Mouse (Mus musculus) kidney, postnatal 0 days (tissue): ENCODE results near the gene Eif5b. TPM values are rescaled to one million over a fixed set of nuclear protein-coding genes. Genes with fewer than 3 reads are reported as not detected.

Experiments used
- ATAC-seq: fragments of 200-750 bp; cut with Nextera tagmentation; replicated peaks from 2 replicates; pipeline ENCODE4 v1.8.0; 2017; ENCODE audit warnings: low read depth, moderate number of reproducible peaks, moderate TSS enrichment, moderate library complexity; ENCODE audit not compliant: low FRiP score
- DNase-seq: peaks from one replicate; pipeline ENCODE4 v3.0.0-alpha.2; 2016; ENCODE audit warnings: low spot score
- H3K27ac ChIP-seq: fragments of 300-500 bp; sonication (generic); 2 replicates; pipeline ENCODE4 v1.5.1; 2014; ENCODE audit warnings: mild to moderate bottlenecking
- H3K27me3 ChIP-seq: fragments of 300-500 bp; sonication (generic); 2 replicates; pipeline ENCODE4 v1.6.1; 2014; ENCODE audit warnings: low read length, mixed read lengths; ENCODE audit not compliant: insufficient read depth
- H3K36me3 ChIP-seq: fragments of 300-500 bp; sonication (generic); 2 replicates; pipeline ENCODE4 v1.6.1; 2014; ENCODE audit warnings: low read length, mixed read lengths; ENCODE audit not compliant: insufficient read depth
- H3K4me1 ChIP-seq: fragments of 300-500 bp; sonication (generic); replicated peaks from 2 replicates; pipeline ENCODE4 v1.6.1; 2014; ENCODE audit warnings: antibody characterized with exemption, low read length, mixed read lengths; ENCODE audit not compliant: insufficient read depth
- H3K4me2 ChIP-seq: fragments of 300-500 bp; sonication (generic); 2 replicates; pipeline ENCODE4 v1.6.1; 2014; ENCODE audit warnings: mild to moderate bottlenecking, low read length, moderate library complexity, mixed read lengths
- H3K4me3 ChIP-seq: fragments of 300-500 bp; sonication (generic); replicated peaks from 2 replicates; pipeline ENCODE4 v1.5.1; 2014; ENCODE audit warnings: low read depth, low read length
- H3K9ac ChIP-seq: fragments of 300-500 bp; sonication (generic); 2 replicates; pipeline ENCODE4 v1.6.1; 2014; ENCODE audit warnings: low read depth, low read length
- H3K9me3 ChIP-seq: fragments of 300-500 bp; sonication (generic); replicated peaks from 2 replicates; pipeline ENCODE4 v1.6.1; 2016; ENCODE audit warnings: low read length, inconsistent platforms, mixed read lengths
- CTCF ChIP-seq: IDR thresholded peaks from 2 replicates; pipeline ENCODE4 v1.5.1; 2016; ENCODE audit warnings: antibody characterized with exemption, low read depth, mild to moderate bottlenecking, moderate library complexity
- WGBS: fragments of 180-500 bp; shearing (Covaris S2); extraction: QIAGEN DNeasy Blood & Tissue Kit; methylation state at CpG from one replicate; pipeline ENCODE4 v1.1.7; 2014; 5-methylcytosine and 5-hydroxymethylcytosine counted together
- polyA plus RNA-seq: library from polyadenylated mRNA; unstranded; fragments of >200 nt; fragmentation: Nextera tagmentation; extraction: Ambion mirVana; gene quantifications from 2 replicates; pipeline ENCODE4 v1.2.1, GENCODE M21; 2015

Gene Eif5b
- polyA plus RNA-seq, 1 experiment from 2014 or later: 21.8 TPM

DNA sequence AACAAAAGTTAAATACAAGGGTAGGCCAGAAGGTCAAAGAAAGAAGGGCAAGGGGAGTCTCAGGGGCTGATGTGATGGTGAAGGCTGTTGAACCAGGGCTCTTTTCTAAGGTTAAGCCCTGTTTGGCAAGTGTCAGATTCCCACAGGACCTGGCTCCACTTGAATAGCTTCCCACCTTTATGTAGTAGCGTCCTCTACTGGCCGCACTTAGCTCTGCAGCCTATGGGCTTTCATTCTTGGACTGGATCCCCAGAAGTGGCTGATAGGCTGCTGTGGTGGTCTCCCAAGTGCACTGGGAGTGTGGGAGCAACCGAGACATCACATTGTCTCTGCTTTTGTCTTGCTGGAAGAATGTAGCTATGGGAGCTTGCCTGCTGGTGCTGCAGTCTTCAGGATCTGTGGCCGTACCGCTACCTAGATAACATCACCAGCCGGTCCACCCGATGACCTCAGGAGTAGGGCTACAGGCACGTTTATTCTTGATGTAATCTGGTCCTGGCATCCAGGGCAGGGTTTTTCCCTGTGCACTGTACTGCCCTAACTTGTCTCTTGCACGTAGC, 12.0 kb upstream of the Eif5b start:
- no peak overlapping the region for H3K27ac ChIP-seq
- H3K36me3 ChIP-seq: peaks cover 43% of the 10 kb centered on the region
- no peaks in the 10 kb centered on the region for H3K4me1 ChIP-seq
- H3K9ac ChIP-seq: no peak overlapping the region
- no peak overlapping the region for H3K4me3 ChIP-seq
- DNase-seq (peak; percentile 42), ATAC-seq (no peak)
- TF ChIP-seq CTCF: peak; percentile 73
- 80% methylated on average over 9 of the region's 9 CpGs for WGBS
- no peak overlapping the region for H3K4me2 ChIP-seq
- no peaks in the 10 kb centered on the region for H3K9me3 ChIP-seq
- H3K27me3 ChIP-seq: no peaks in the 10 kb centered on the region

DNA sequence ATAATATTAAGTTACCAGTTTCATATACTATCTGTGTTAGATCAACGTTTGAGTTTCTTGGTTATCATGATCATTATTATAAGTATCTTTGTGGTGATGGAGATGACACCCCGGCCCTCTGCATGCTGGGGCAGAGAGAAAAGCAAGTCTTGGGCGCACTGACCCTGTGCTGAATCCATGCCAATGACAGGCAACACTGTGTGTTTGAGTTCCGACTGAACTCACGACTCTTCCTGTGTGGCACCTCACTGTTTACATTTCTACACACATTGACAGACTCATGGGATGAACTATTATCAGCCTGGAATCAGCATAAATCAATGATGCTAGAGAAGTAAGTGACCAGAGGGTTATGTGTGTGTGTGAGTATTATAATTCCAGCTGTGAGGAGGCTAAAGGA, 10.0 kb upstream of the Eif5b start:
- no peak for DNase-seq
- 87% methylated on average over 5 of the region's 5 CpGs for WGBS
- H3K9ac ChIP-seq: no peak overlapping the region
- H3K4me3 ChIP-seq: no peak overlapping the region
- H3K4me2 ChIP-seq: no peak overlapping the region
- TF ChIP-seq CTCF: no peak
- H3K9me3 ChIP-seq: no peaks in the 10 kb centered on the region
- H3K36me3 ChIP-seq: peaks cover 58% of the 10 kb centered on the region
- H3K27me3 ChIP-seq: no peaks in the 10 kb centered on the region
- H3K4me1 ChIP-seq: no peaks in the 10 kb centered on the region
- ATAC-seq: no peak
- no peak overlapping the region for H3K27ac ChIP-seq

DNA sequence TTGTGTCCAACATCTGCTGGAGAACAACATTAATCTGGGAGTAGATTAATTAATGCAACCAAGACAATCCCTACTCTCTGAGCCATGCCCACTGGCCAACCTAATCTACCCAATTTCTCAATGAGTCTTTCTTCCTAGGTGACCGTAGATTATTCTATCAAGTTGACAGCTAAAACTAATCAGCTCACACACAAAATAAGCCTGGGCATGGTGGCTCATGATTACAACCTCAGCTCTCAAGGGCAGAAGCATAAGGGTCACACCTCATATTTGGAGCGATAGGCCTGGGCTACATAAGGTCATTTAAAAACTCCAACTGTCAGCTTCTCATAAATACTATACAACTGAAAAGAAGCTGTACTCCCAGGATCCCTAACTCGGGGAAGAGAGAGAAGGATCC, 1.6 kb upstream of the Eif5b start:
- Histone ChIP-seq H3K36me3 (peaks cover 37% of the 10 kb centered on the region), H3K27ac (no peak overlapping the region), H3K4me3 (peak overlapping the region; percentile 95), H3K4me2 (peak overlapping the region; percentile 88), H3K9me3 (no peaks in the 10 kb centered on the region), H3K27me3 (no peaks in the 10 kb centered on the region), H3K4me1 (0 out of 2 replicates have a peak, but pooled peaks cover 14% of the 10 kb centered on the region), H3K9ac (peak overlapping the region; percentile 96)
- WGBS: 49% methylated on average over 3 of the region's 3 CpGs
- DNase-seq (no peak), ATAC-seq (no peak)
- no peak for TF ChIP-seq CTCF

DNA sequence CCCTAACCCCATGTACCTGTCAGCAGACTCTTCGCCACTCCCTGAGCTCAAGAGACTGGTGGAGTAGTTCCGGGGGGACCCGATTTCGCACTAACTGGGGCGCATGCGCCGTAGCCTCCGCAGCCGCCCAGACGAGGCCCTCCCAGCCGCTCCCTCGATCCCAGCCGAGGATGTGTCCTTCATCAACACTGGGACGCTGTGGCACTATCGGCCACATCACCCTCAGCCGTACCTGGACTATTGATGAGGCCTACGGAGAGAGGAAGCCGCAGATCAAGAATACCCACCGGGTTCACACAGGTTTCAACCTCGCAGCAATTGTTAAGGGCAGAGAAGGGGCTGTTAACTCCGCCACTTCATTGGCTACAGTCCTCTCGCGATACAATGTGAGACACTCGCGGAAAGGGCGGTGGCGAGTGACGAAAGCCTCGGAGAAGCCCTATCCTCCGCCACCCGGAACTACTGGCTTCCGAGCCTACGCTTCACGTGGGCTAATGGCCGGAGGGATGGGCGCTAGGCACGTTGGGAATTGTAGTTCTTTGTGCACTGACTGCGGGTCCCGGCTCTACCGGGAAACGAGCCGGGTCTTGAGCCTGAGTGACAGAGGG, 829 bp upstream of the Eif5b start:
- peak overlapping the region; percentile 88 for H3K4me2 ChIP-seq
- H3K4me1 ChIP-seq: 0 out of 2 replicates have a peak, but pooled peaks cover 14% of the 10 kb centered on the region
- DNase-seq (peak; percentile 99), ATAC-seq (peak; percentile 97)
- no peaks in the 10 kb centered on the region for H3K27me3 ChIP-seq
- no peaks in the 10 kb centered on the region for H3K9me3 ChIP-seq
- no peak for TF ChIP-seq CTCF
- H3K27ac ChIP-seq: peak overlapping the region; percentile 97
- H3K36me3 ChIP-seq: peaks cover 31% of the 10 kb centered on the region
- H3K9ac ChIP-seq: peak overlapping the region; percentile 96
- H3K4me3 ChIP-seq: peak overlapping the region; percentile 95
- WGBS: under 1% methylated on average over 42 of the region's 42 CpGs

DNA sequence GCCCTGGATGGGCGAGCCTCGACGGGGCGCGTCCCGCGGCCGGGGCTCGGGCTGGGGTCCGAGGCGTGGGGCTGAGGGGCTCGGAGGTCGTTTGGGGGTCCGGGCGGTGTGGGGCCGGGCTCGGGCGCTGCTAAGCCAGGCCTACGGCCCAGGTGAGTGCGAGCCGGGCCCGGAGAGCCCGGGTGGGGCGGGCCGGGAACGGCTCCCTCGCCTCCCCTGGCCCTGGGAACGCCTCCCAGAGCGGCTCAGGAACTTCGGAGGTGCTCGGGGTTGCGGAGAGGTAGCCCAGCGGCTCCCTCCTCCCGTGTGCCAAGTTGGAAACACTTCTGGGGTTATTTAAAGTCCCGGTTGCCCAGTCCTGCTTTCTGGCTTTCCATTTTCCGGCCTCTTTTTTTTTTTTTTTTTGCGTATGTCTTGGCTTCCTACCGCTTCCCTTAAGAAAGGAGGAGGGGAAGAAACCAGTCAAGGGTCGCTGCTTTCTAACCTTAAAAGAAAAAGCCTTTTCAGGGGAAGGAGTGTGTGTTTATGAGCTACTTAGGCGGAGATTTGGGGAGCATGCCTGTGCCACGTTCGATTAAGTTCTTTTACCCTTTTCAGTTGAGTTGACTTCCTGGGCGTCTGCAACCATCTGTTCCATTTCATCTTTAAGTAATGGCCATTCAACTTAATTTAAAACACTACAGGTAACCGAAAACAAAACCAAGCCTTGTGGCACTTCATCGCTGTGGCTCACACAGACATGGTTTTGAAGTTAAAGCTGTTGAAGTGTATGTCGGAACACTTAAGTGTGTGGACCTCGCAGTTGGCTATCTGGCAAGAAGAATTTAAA, 775 bp downstream of the Eif5b start:
- TF ChIP-seq CTCF: no peak
- Histone ChIP-seq H3K9ac (peak overlapping the region; percentile 96), H3K4me1 (0 out of 2 replicates have a peak, but pooled peaks cover 14% of the 10 kb centered on the region), H3K4me3 (peak overlapping the region; percentile 95), H3K36me3 (peaks cover 19% of the 10 kb centered on the region), H3K27me3 (no peaks in the 10 kb centered on the region), H3K9me3 (no peaks in the 10 kb centered on the region), H3K4me2 (peak overlapping the region; percentile 88), H3K27ac (peak overlapping the region; percentile 91)
- ATAC-seq (peak; percentile 27), DNase-seq (peak; percentile 14)
- WGBS: 4% methylated on average over 29 of the region's 47 CpGs

DNA sequence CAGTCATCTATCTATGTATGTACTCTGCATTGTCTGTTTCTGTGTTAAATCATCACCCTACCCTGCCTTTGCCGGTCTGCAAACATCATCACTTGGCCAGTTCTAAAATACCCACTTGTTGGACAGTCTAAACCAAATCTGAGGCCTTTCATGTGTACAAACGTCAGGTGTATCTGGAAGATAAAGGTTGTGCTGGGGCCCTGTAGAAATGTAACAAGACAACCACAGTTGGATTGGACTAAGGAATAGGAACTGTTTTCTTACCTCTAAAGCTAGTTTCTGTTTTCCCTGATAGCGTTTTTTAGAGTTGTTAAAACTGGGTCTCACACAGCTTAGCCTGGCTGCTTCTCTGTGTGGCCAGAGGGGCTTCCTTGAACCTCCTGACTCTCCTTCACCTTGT, 1.7 kb downstream of the Eif5b start:
- DNase-seq (no peak), ATAC-seq (no peak)
- no peak for TF ChIP-seq CTCF
- H3K4me2 ChIP-seq: peak overlapping the region; percentile 88; the same call in 1 of the 2 replicates
- H3K36me3 ChIP-seq: peaks cover 10% of the 10 kb centered on the region; the same call in 1 of the 2 replicates
- 0 out of 2 replicates have a peak, but pooled peaks cover 14% of the 10 kb centered on the region for H3K4me1 ChIP-seq
- no peak overlapping the region for H3K9ac ChIP-seq
- WGBS: 75% methylated on average over 3 of the region's 3 CpGs
- H3K27me3 ChIP-seq: no peaks in the 10 kb centered on the region
- H3K4me3 ChIP-seq: no peak overlapping the region
- no peaks in the 10 kb centered on the region for H3K9me3 ChIP-seq
- H3K27ac ChIP-seq: no peak overlapping the region
